15 mouse cellular contexts compared by ENCODE assay signal in genomic region chr2:137808401-137809230, GRCm38 (mm10).
DNase-seq lines count a peak whose midpoint lies in the region; ATAC-seq and TF ChIP-seq lines count a peak whose summit lies in the region.
"Had no signal": no experiment of that assay in that cellular context is flagged by ENCODE, and none has a peak within 500 bp of the region (broad histone marks: within the 10 kb centered on the region; RNA-seq: fewer than 3 reads in every experiment).

No protein-coding gene starts in this region.

- DNase-seq in layer of hippocampus, postnatal 10 days (ENCODE audit: low spot score in 2 of 2), result peak; percentile 5 to 12
- DNase-seq in layer of hippocampus, postnatal 14 days (ENCODE audit: low spot score in 2 of 2), result no peak
- DNase-seq in hindbrain, embryonic 10.5 days (ENCODE audit: low spot score), result peak; percentile 64
- DNase-seq in stomach, postnatal 0 days (ENCODE audit: low spot score), result no peak
- DNase-seq in retina, embryonic 14.5 days (ENCODE audit: low spot score), result no peak
- DNase-seq in left cerebral cortex, adult 18-20 months (ENCODE audit: low spot score in 2 of 2), result no peak
- no peak for DNase-seq in thymus, postnatal 0 days (ENCODE audit: low spot score)
- DNase-seq: cerebellum, adult 8-10 months; gastrocnemius, postnatal 10 days; liver had no signal

- no peaks in the 10 kb centered on the region for H3K9me3 ChIP-seq in hindbrain, embryonic 10.5 days
- H3K9me3 ChIP-seq in midbrain, embryonic 13.5 days, result no peaks in the 10 kb centered on the region
- no peaks in the 10 kb centered on the region for H3K9me3 ChIP-seq in stomach, postnatal 0 days (ENCODE audit: control insufficient read depth, low read length)
- H3K9me3 ChIP-seq: kidney, embryonic 15.5 days; stomach, embryonic 15.5 days had no signal

- no peak for TF ChIP-seq CTCF in stomach, postnatal 0 days (IDR thresholded peaks at IDR 0.05; ENCODE audit: low read depth)

- ATAC-seq in midbrain, embryonic 13.5 days, result peak; percentile 90
- no peak for ATAC-seq in stomach, postnatal 0 days (ENCODE audit: low FRiP score, low TSS enrichment)
- ATAC-seq: lung, postnatal 0 days had no signal

- H3K4me3 ChIP-seq in hindbrain, embryonic 10.5 days, result peak overlapping the region; percentile 32
- peak overlapping the region; percentile 24 for H3K4me3 ChIP-seq in midbrain, embryonic 13.5 days (replicated peaks)
- H3K4me3 ChIP-seq in stomach, postnatal 0 days (ENCODE audit: low read depth, low read length), result no peak overlapping the region
- H3K4me3 ChIP-seq: kidney, embryonic 15.5 days; stomach, embryonic 15.5 days had no signal

- H3K4me2 ChIP-seq in midbrain, embryonic 13.5 days (replicated peaks), result peak overlapping the region; percentile 49
- no peak overlapping the region for H3K4me2 ChIP-seq in stomach, postnatal 0 days (replicated peaks; ENCODE audit: low read depth)
- H3K4me2 ChIP-seq: heart, embryonic 11.5 days; kidney, embryonic 15.5 days; stomach, embryonic 15.5 days had no signal

- 42% methylated on average over 13 of the region's 13 CpGs for WGBS in hindbrain, embryonic 10.5 days
- WGBS in midbrain, embryonic 13.5 days, result 35% methylated on average over 13 of the region's 13 CpGs
- WGBS in stomach, postnatal 0 days, result 81% methylated on average over 13 of the region's 13 CpGs

- no peaks in the 10 kb centered on the region for H3K36me3 ChIP-seq in hindbrain, embryonic 10.5 days
- no peaks in the 10 kb centered on the region for H3K36me3 ChIP-seq in midbrain, embryonic 13.5 days
- no peaks in the 10 kb centered on the region for H3K36me3 ChIP-seq in stomach, postnatal 0 days (ENCODE audit: control insufficient read depth, insufficient read depth, low read length)
- H3K36me3 ChIP-seq: kidney, embryonic 15.5 days; stomach, embryonic 15.5 days had no signal

- no peak for TF ChIP-seq EP300 in stomach, postnatal 0 days (optimal IDR thresholded peaks at IDR 0.05)

- peak overlapping the region; percentile 44; the same call in 1 of the 2 replicates for H3K9ac ChIP-seq in midbrain, embryonic 13.5 days (replicated peaks)
- no peak overlapping the region for H3K9ac ChIP-seq in stomach, postnatal 0 days (ENCODE audit: low read length)
- H3K9ac ChIP-seq: kidney, embryonic 15.5 days; stomach, embryonic 15.5 days had no signal

- H3K27ac ChIP-seq in hindbrain, embryonic 10.5 days, result peak overlapping the region; percentile 82
- H3K27ac ChIP-seq in midbrain, embryonic 13.5 days, result peak overlapping the region; percentile 68
- H3K27ac ChIP-seq in stomach, postnatal 0 days (replicated peaks), result 0 out of 2 replicates have a peak overlapping the region, but pooled peaks have one; percentile 6
- H3K27ac ChIP-seq: kidney, embryonic 15.5 days; stomach, embryonic 15.5 days had no signal

- H3K27me3 ChIP-seq in hindbrain, embryonic 10.5 days (ENCODE audit: insufficient read depth, poor library complexity, severe bottlenecking), result no peaks in the 10 kb centered on the region
- H3K27me3 ChIP-seq in midbrain, embryonic 13.5 days, result no peaks in the 10 kb centered on the region
- H3K27me3 ChIP-seq in stomach, postnatal 0 days (ENCODE audit: control insufficient read depth, insufficient read depth, low read length), result no peaks in the 10 kb centered on the region
- H3K27me3 ChIP-seq: kidney, embryonic 15.5 days; stomach, embryonic 15.5 days had no signal

- H3K4me1 ChIP-seq in hindbrain, embryonic 10.5 days (replicated peaks), result peaks cover 21% of the 10 kb centered on the region
- H3K4me1 ChIP-seq in midbrain, embryonic 13.5 days (replicated peaks), result peaks cover 11% of the 10 kb centered on the region
- no peaks in the 10 kb centered on the region for H3K4me1 ChIP-seq in stomach, postnatal 0 days (replicated peaks; ENCODE audit: control insufficient read depth, insufficient read depth)
- H3K4me1 ChIP-seq: kidney, embryonic 15.5 days; stomach, embryonic 15.5 days had no signal

Comparison
In these comparisons a context has a peak if more than half of its experiments do, and no peak if none do; other contexts are left out.
1. DNase-seq: peak in layer of hippocampus, postnatal 10 days (2 of 2) and hindbrain, embryonic 10.5 days (single experiment); none in layer of hippocampus, postnatal 14 days (0 of 2), stomach, postnatal 0 days (single experiment), retina, embryonic 14.5 days (single experiment), left cerebral cortex, adult 18-20 months (0 of 2) and thymus, postnatal 0 days (single experiment).
2. H3K27ac ChIP-seq: peak in every context shown above with its lines; median percentile 82 in hindbrain, embryonic 10.5 days; 68 in midbrain, embryonic 13.5 days; 6 in stomach, postnatal 0 days.